Mouse (Mus musculus): ENCODE measurements around the gene Ctrc. TPM values are rescaled to one million over a fixed set of nuclear protein-coding genes. Genes with fewer than 3 reads are reported as not detected.

Ctrc gene
- polyA plus RNA-seq, 1 experiment from 2014 or later, result not detected

GRCm38 (mm10) chr4:141766668-141767352, 79.3 kb downstream of the Ctrc start:
- Histone ChIP-seq H3K36me3 (ENCODE audit: control insufficient read depth, insufficient read depth) (peaks cover 72% of the 10 kb centered on the region), H3K4me1 (replicated peaks; ENCODE audit: control insufficient read depth, insufficient read depth, low read length) (no peaks in the 10 kb centered on the region), H3K9ac (ENCODE audit: low read depth, low read length) (no peak overlapping the region; the same call in 1 of the 2 replicates), H3K4me2 (replicated peaks; ENCODE audit: low read depth) (peak overlapping the region; percentile 37), H3K27me3 (replicated peaks; ENCODE audit: control insufficient read depth, insufficient read depth, low read length) (no peaks in the 10 kb centered on the region), H3K27ac (ENCODE audit: low read depth, low read length) (peak overlapping the region; percentile 66), H3K9me3 (ENCODE audit: control insufficient read depth) (no peaks in the 10 kb centered on the region), H3K4me3 (ENCODE audit: low read depth, low read length) (no peak overlapping the region)
- peak; percentile 29; the same call in 1 of the 2 replicates for ATAC-seq
- WGBS, result 53% methylated on average over 19 of the region's 19 CpGs
- TF ChIP-seq CTCF (IDR thresholded peaks at IDR 0.05; ENCODE audit: low read depth), result no peak

GRCm38 (mm10) chr4:141766316-141766667, 79.9 kb downstream of the Ctrc start:
- Histone ChIP-seq H3K4me3 (ENCODE audit: low read depth, low read length) (no peak overlapping the region), H3K27me3 (replicated peaks; ENCODE audit: control insufficient read depth, insufficient read depth, low read length) (no peaks in the 10 kb centered on the region), H3K27ac (ENCODE audit: low read depth, low read length) (peak overlapping the region; percentile 35; the same call in 1 of the 2 replicates), H3K9me3 (ENCODE audit: control insufficient read depth) (no peaks in the 10 kb centered on the region), H3K4me2 (replicated peaks; ENCODE audit: low read depth) (peak overlapping the region; percentile 37; the same call in 1 of the 2 replicates), H3K9ac (ENCODE audit: low read depth, low read length) (no peak overlapping the region; the same call in 1 of the 2 replicates), H3K36me3 (ENCODE audit: control insufficient read depth, insufficient read depth) (peaks cover 70% of the 10 kb centered on the region), H3K4me1 (replicated peaks; ENCODE audit: control insufficient read depth, insufficient read depth, low read length) (no peaks in the 10 kb centered on the region)
- WGBS, result 66% methylated on average over 8 of the region's 8 CpGs
- no peak for TF ChIP-seq CTCF (IDR thresholded peaks at IDR 0.05; ENCODE audit: low read depth)
- ATAC-seq, result no peak

GRCm38 (mm10) chr4:141765008-141765407, 81.2 kb downstream of the Ctrc start:
- WGBS, result 90% methylated on average over 3 of the region's 3 CpGs
- H3K36me3 ChIP-seq (ENCODE audit: control insufficient read depth, insufficient read depth), result peaks cover 69% of the 10 kb centered on the region
- TF ChIP-seq CTCF (IDR thresholded peaks at IDR 0.05; ENCODE audit: low read depth), result no peak

More at GRCm38 (mm10) chr4:141765008-141765407, 81.2 kb downstream of the Ctrc start:
- Histone ChIP-seq H3K27ac (ENCODE audit: low read depth, low read length) (no peak overlapping the region), H3K27me3 (replicated peaks; ENCODE audit: control insufficient read depth, insufficient read depth, low read length) (no peaks in the 10 kb centered on the region), H3K9ac (ENCODE audit: low read depth, low read length) (no peak overlapping the region), H3K4me1 (replicated peaks; ENCODE audit: control insufficient read depth, insufficient read depth, low read length) (no peaks in the 10 kb centered on the region), H3K9me3 (ENCODE audit: control insufficient read depth) (no peaks in the 10 kb centered on the region), H3K4me3 (ENCODE audit: low read depth, low read length) (no peak overlapping the region), H3K4me2 (replicated peaks; ENCODE audit: low read depth) (no peak overlapping the region)
- ATAC-seq, result no peak

Other genes with a start within 250 kb of the Ctrc start
- 52.8 and 59.2 TPM in 2 replicates for gene Fblim1, start 240.3 kb downstream of the Ctrc start, polyA plus RNA-seq (2015; fragmentation: Nextera tagmentation; extraction: Ambion mirVana)
- 42.0 and 45.7 TPM in 2 replicates for gene Tmem82, start 227.7 kb downstream of the Ctrc start, polyA plus RNA-seq (2015; fragmentation: Nextera tagmentation; extraction: Ambion mirVana)
- 23.8 and 25.7 TPM in 2 replicates for gene Slc25a34, start 222.5 kb downstream of the Ctrc start, polyA plus RNA-seq (2015; fragmentation: Nextera tagmentation; extraction: Ambion mirVana)
- gene Plekhm2, start 181.5 kb downstream of the Ctrc start, polyA plus RNA-seq (2015; fragmentation: Nextera tagmentation; extraction: Ambion mirVana), result 3.1 and 6.0 TPM in 2 replicates
- not detected in 2 replicates for gene Rsc1a1, start 160.8 kb downstream of the Ctrc start, polyA plus RNA-seq (2015; fragmentation: Nextera tagmentation; extraction: Ambion mirVana)
- gene Ddi2, start 122.9 kb downstream of the Ctrc start, polyA plus RNA-seq (2015; fragmentation: Nextera tagmentation; extraction: Ambion mirVana), result 15.9 and 16.7 TPM in 2 replicates
- gene Agmat, start 99.7 kb downstream of the Ctrc start, polyA plus RNA-seq (2015; fragmentation: Nextera tagmentation; extraction: Ambion mirVana), result 106 and 109 TPM in 2 replicates
- gene Dnajc16, start 55.4 kb downstream of the Ctrc start, polyA plus RNA-seq (2015; fragmentation: Nextera tagmentation; extraction: Ambion mirVana), result 3.3 and 3.9 TPM in 2 replicates
- 13.4 and 15.7 TPM in 2 replicates for gene Casp9, start 52.7 kb downstream of the Ctrc start, polyA plus RNA-seq (2015; fragmentation: Nextera tagmentation; extraction: Ambion mirVana)
- gene Cela2a, start 20.2 kb downstream of the Ctrc start, polyA plus RNA-seq (2015; fragmentation: Nextera tagmentation; extraction: Ambion mirVana), result 35.6 and 65.3 TPM in 2 replicates
- gene Efhd2, start 28.6 kb upstream of the Ctrc start, polyA plus RNA-seq (2015; fragmentation: Nextera tagmentation; extraction: Ambion mirVana), result 173 and 181 TPM in 2 replicates
- gene Fhad1, start 168.7 kb upstream of the Ctrc start, polyA plus RNA-seq (2015; fragmentation: Nextera tagmentation; extraction: Ambion mirVana), result 1.2 and 1.4 TPM in 2 replicates
- gene Tmem51, start 237.9 kb upstream of the Ctrc start, polyA plus RNA-seq (2015; fragmentation: Nextera tagmentation; extraction: Ambion mirVana), result 212 and 256 TPM in 2 replicates